Mouse (Mus musculus): ENCODE data around the gene Fam205a4. TPM values are rescaled to one million over a fixed set of nuclear protein-coding genes. Genes with fewer than 3 reads are reported as not detected.
"Not testable (repeated sequence)": the region's sequence is repeated elsewhere in the genome, so short reads cannot be mapped to it uniquely, and the experiment has no call there.

Fam205a4 gene
- polyA plus RNA-seq (2015; fragmentation: Nextera tagmentation; extraction: Ambion mirVana) = 0.77 and 0.91 TPM in 2 replicates

DNA sequence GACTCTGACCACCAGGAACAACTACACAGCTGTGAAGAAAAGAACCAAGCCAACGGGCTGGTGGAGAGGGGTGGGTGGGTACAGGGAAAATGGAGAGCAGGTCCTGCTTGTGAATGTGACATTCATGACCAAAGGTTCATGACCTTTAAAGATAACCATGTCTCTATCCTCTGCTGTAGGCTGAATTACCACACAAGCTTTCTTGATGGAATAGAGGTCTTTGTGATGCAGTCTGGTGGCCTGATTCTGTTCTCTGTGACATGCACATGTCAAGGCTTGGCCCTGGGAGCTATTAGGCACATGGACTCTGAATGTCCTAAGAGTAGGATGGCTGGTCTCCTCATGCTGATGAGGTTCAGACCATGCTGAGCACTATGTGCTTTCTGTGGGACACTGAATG, at the start of gene Fam205a4:
TSS of gene Fam205a4 (plus strand) at position 301 of the 400 bp plus-strand sequence.
- not testable (repeated sequence) for H3K27ac ChIP-seq (ENCODE audit: low read length); H3K4me2 ChIP-seq (ENCODE audit: low read length); H3K36me3 ChIP-seq (ENCODE audit: control insufficient read depth, insufficient read depth); H3K4me3 ChIP-seq (replicated peaks; ENCODE audit: low read length); H3K9ac ChIP-seq (replicated peaks; ENCODE audit: low read depth, low read length); H3K4me1 ChIP-seq (replicated peaks; ENCODE audit: control insufficient read depth, insufficient read depth, low read length); ATAC-seq; H3K9me3 ChIP-seq (ENCODE audit: control insufficient read depth, low read length); H3K27me3 ChIP-seq (replicated peaks; ENCODE audit: control insufficient read depth, insufficient read depth, low read length)
- WGBS = no CpG with 5 or more reads among the region's 1 CpGs

GRCm38 (mm10) chr4:41941272-41941671, 24.6 kb upstream of the Fam205a4 start, which contains the start of gene Gm20878:
Gene Gm20878, plus strand, starts transcription at chr4:41941572.
- H3K4me2 ChIP-seq (ENCODE audit: low read length); H3K9me3 ChIP-seq (ENCODE audit: control insufficient read depth, low read length); H3K9ac ChIP-seq (replicated peaks; ENCODE audit: low read depth, low read length); H3K27ac ChIP-seq (ENCODE audit: low read length); H3K36me3 ChIP-seq (ENCODE audit: control insufficient read depth, insufficient read depth); H3K4me1 ChIP-seq (replicated peaks; ENCODE audit: control insufficient read depth, insufficient read depth, low read length); H3K4me3 ChIP-seq (replicated peaks; ENCODE audit: low read length); ATAC-seq; H3K27me3 ChIP-seq (replicated peaks; ENCODE audit: control insufficient read depth, insufficient read depth, low read length): not testable (repeated sequence)
- no CpG with 5 or more reads among the region's 8 CpGs for WGBS

Other genes starting within 250 kb of the Fam205a4 start
- 304 and 315 TPM in 2 replicates for gene Dctn3, start 242.9 kb upstream of the Fam205a4 start, polyA plus RNA-seq (2015; fragmentation: Nextera tagmentation; extraction: Ambion mirVana)
- not detected in 2 replicates for gene Arid3c, start 234.9 kb upstream of the Fam205a4 start, polyA plus RNA-seq (2015; fragmentation: Nextera tagmentation; extraction: Ambion mirVana)
- gene Galt, start 210.8 kb upstream of the Fam205a4 start, polyA plus RNA-seq (2015; fragmentation: Nextera tagmentation; extraction: Ambion mirVana) = 21.2 and 30.2 TPM in 2 replicates
- gene Sigmar1, start 209.9 kb upstream of the Fam205a4 start, polyA plus RNA-seq (2015; fragmentation: Nextera tagmentation; extraction: Ambion mirVana) = 48.0 and 55.8 TPM in 2 replicates
- 199 and 219 TPM in 2 replicates for gene Ccl27a, start 191.8 kb upstream of the Fam205a4 start, polyA plus RNA-seq (2015; fragmentation: Nextera tagmentation; extraction: Ambion mirVana)
- gene Gm21541, start 62.4 kb upstream of the Fam205a4 start, polyA plus RNA-seq (2015; fragmentation: Nextera tagmentation; extraction: Ambion mirVana) = not detected in 2 replicates
- gene Gm20878, start 24.5 kb upstream of the Fam205a4 start, polyA plus RNA-seq (2015; fragmentation: Nextera tagmentation; extraction: Ambion mirVana) = 11.8 and 14.6 TPM in 2 replicates
- 0.52 TPM in 1 of 2 replicates, not detected in the other for gene Gm21093, start 68.7 kb downstream of the Fam205a4 start, polyA plus RNA-seq (2015; fragmentation: Nextera tagmentation; extraction: Ambion mirVana)
- not detected in 2 replicates for gene Gm3893, start 125.1 kb downstream of the Fam205a4 start, polyA plus RNA-seq (2015; fragmentation: Nextera tagmentation; extraction: Ambion mirVana)
- gene Gm13304, start 148.8 kb downstream of the Fam205a4 start, polyA plus RNA-seq (2015; fragmentation: Nextera tagmentation; extraction: Ambion mirVana) = 0.36 TPM in 1 of 2 replicates, not detected in the other
- 0.91 and 4.1 TPM in 2 replicates for gene Gm13306, start 187.4 kb downstream of the Fam205a4 start, polyA plus RNA-seq (2015; fragmentation: Nextera tagmentation; extraction: Ambion mirVana)
- not detected in 2 replicates for gene Gm13305, start 202.5 kb downstream of the Fam205a4 start, polyA plus RNA-seq (2015; fragmentation: Nextera tagmentation; extraction: Ambion mirVana)